Mouse (Mus musculus) granulocyte monocyte progenitor cell, adult 5-6 weeks (primary cell): ENCODE measurements around the gene Pax7. TPM values are rescaled to one million over a fixed set of nuclear protein-coding genes. Genes with fewer than 3 reads are reported as not detected.

ENCODE experiments used
- ATAC-seq: replicated peaks from 2 replicates; pipeline ENCODE4 v1.8.0; 2016; ENCODE audit warnings: mild to moderate bottlenecking, moderate TSS enrichment, inconsistent platforms; ENCODE audit not compliant: poor library complexity, severe bottlenecking
- total RNA-seq, 2 experiments: library from RNA; stranded (forward) in 1 of 2; stranded (reverse) in 1 of 2; fragments of 200-712, 200-1000 nt in 1 of 2; fragments of >200 nt in 1 of 2; fragmentation: Nextera tagmentation in 1 of 2; gene quantifications; 2 replicates each; pipeline ENCODE4 v1.2.3; 2014 to 2017

Pax7 gene
- total RNA-seq, 2 experiments from 2014 or later = not detected

DNA sequence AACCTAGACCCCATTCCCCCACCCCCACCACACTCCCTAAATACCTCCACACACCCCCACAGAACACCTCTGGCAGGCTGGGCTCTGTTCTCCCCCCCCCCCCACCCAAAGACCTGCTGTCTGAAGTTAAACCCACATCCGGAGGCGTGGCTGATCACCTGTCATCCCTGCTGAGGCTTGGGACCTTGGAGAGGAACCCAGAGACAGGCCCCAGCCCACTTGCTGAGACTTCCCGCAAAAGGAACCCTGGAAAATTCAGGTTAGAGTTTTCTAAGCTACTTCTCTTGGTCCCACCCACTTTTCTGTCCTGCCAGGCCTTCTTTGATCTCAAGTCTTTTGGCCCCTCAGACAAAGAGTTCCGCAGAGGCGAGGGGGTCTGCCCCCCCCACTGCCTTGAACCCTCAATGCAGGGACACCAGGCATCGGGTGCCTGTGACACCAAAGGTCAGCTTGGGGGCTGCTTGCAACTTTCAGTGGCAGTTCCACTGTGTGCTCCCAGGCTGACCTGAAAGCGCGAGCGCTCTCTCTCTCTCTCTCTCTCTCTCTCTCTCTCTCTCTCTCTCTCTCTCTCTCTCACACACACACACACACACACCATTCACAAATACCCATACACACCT lies 13.8 kb downstream of the Pax7 start:
- no peak for ATAC-seq

- no peak for ATAC-seq
These were observed 15.2 kb downstream of the Pax7 start for GRCm38 (mm10) chr4:139818163-139818562.

GRCm38 (mm10) chr4:139813371-139813960 lies 19.9 kb downstream of the Pax7 start:
- ATAC-seq = no peak

GRCm38 (mm10) chr4:139811901-139812300 lies 21.4 kb downstream of the Pax7 start:
- no peak for ATAC-seq

DNA sequence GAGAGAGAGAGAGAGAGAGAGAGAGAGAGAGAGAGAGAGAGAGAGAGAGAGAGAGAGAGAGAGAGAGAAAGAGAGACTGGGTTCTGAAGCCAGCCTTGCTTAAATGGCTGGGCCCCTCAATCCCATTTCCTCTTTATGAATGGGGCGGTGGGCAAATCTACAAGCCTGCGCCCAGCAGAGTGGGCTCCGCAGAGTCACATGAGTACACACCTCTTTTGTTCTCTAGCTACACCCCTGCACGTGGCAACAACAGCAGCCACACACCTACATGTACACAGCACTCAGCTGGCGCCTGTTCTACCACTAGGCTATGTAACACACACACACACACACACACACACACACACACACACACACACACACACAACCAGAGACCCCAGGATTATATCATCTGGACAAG lies 21.9 kb downstream of the Pax7 start:
- no peak for ATAC-seq

DNA sequence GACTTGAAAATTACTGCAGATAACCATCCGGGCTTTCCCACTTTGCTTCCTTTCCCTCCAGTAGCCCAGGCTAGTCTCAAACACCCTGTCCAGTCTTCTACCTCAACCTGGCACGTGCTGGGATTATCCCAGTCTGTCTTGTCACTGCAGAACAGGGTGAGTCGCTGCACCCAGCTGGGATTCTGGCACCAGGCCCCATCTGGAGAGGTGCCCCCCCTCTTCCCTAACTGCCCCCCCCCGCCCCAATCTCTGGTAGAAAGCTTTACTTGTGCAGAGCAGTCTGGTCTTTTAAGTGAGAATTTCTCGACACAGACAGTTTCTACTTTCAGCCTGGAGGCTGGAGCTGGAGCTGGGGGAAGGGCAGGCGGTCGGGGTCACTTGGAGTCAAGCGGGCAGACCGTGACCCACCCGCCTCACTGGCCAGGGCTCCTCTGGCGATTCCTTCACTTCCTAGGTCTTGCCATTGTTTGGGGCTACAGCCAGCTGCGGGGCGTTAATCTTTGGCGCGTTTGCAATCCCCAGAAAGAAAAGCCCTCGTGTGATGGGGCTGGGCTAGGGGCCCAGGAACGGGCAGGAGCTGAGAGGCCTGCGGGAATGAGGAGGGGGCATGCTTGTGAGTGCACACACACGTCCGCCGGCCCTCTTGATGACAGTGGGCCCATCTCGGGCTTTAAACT lies 22.4 kb downstream of the Pax7 start:
- no peak for ATAC-seq

GRCm38 (mm10) chr4:139809381-139809820 lies 23.9 kb downstream of the Pax7 start:
- ATAC-seq = no peak

- ATAC-seq = no peak
These were observed 25.5 kb downstream of the Pax7 start for GRCm38 (mm10) chr4:139807820-139808219.

- no peak for ATAC-seq
These were observed 26.0 kb downstream of the Pax7 start for GRCm38 (mm10) chr4:139807191-139807808.

GRCm38 (mm10) chr4:139804896-139805295 lies 28.4 kb downstream of the Pax7 start:
- no peak for ATAC-seq

DNA sequence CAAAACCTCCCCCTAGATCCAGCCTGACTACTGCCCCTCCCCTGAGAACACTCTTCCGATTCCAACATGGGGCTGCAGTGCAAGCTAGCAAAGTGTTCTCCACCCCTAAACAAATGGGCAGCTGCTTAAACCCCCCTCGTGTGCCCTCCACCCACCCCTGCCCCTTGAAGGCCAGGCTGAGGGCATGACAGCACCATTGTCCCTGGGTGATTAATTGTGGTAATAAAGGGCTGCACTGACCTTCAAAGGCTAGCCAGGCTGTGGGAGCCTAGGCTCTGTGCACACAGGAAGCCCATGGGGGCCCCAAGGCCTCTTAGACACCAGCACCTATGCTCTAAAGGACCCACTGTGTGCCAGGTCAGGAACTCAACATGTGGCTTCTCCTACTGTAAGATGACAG lies 29.3 kb downstream of the Pax7 start:
- no peak for ATAC-seq

GRCm38 (mm10) chr4:139799436-139800100 lies 33.8 kb downstream of the Pax7 start:
- no peak for ATAC-seq

GRCm38 (mm10) chr4:139797344-139797743 lies 36.0 kb downstream of the Pax7 start:
- no peak for ATAC-seq

DNA sequence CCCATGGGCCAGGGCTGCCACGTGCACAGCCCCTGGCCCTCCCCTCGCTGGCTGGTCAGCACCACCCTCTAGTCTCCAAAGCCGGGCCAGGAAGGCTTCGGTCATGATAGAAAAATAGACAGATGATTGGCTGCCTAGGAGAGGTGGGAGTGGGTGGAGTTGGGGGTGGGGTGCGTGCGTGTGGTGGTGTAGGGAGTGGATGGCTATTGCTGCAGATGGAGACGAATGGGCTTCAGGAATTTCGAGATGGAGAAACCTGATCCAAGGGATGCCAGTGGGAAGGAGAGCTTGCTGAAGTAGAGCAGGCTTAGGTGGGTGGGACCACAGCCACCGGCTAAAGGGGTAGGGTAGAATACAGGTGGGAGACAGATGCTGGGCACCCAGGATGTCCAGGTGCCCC lies 37.2 kb downstream of the Pax7 start:
- no peak for ATAC-seq

- ATAC-seq = no peak
These were observed 42.2 kb downstream of the Pax7 start for GRCm38 (mm10) chr4:139791168-139791567.

DNA sequence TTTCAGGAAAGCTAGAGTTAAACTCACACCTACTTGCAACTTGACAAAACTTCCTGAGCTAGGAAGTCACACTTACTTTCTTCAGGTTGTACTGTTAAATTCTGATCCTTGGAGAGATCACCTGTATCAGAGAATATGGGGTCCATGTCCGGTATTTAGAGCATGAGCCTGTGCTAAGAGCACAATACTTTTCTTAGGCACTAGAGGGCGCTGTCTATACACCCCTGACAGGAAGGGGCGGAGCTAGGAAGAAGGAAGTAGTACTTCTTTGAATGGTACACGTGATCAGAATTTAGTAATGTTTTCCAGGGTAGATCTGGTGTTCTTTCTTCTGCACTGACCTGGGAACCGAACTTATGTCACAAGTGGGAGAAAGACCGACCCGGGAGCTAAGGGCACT lies 43.6 kb downstream of the Pax7 start:
- peak; percentile 65 for ATAC-seq

DNA sequence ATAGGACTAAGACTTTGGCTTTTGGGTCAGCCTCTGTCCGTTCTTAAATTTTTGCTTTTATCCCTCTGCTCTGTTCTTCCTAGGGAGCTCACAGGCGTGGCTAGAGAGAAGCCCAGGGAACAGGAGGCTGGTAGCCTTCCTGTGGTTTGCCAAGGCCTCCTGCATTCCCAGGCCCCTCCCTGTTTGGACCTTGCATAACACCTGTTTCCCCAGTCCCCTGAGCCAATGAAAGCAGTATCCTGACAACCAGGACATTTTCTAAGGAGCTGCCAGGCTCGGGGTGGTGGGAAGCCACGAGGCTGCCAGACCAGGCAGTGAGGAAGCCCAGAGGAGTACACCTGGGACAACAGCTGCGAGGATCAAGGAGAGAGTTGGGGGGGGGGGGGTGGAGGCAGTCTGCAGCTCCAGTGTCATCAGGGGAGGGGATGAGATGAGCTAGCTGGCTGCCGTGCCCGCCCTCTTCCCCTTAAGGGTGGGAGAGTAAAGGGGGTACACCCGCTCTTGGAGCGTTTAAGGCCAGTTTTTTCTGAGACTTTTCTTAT lies 50.3 kb downstream of the Pax7 start:
- no peak for ATAC-seq

- no peak for ATAC-seq
These were observed 62.1 kb downstream of the Pax7 start for GRCm38 (mm10) chr4:139771125-139771631.

GRCm38 (mm10) chr4:139767823-139768222 lies 65.5 kb downstream of the Pax7 start:
- ATAC-seq = no peak

DNA sequence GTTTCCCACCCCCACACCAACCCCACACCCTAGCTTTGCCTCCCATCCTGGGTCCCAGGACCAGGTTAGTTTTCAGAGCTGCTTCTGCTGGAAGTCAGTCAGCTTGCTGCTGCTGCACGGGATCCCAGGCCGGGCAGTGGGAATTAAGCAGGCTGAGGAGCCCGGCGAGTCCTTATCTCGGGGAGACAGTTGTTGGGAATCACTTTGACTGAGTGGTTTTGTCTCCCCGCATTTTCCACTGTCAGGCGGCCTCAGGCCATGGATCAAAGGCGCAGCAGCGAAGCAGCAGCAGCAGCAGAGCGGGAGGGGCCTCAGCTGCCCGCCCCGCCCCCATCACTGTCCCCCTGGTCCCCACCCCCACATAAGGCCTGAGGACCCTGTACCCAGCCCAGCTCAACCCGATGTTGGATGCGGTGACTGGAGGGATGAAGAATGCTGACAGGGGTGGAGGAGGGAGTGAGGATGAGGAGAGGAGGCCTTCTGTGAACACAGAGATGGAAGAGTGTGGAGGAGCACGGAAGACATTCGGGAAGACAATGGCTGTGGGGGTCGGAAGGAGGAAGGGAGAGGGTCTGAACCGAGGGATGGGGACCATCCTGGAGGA lies 66.1 kb downstream of the Pax7 start:
- no peak for ATAC-seq
